Mouse (Mus musculus) forebrain, embryonic 13.5 days (tissue): ENCODE measurements around the gene Slamf8. TPM values are rescaled to one million over a fixed set of nuclear protein-coding genes. Genes with fewer than 3 reads are reported as not detected.

Experiments used
- ATAC-seq: fragments of 200-750 bp; cut with Nextera tagmentation; 2 replicates; pipeline ENCODE4 v1.8.0; 2017
- H3K27ac ChIP-seq: fragments of 300-500 bp; sonication (generic); 2 replicates; pipeline ENCODE4 v1.5.1; 2015; ENCODE audit warnings: inconsistent platforms, mild to moderate bottlenecking, moderate library complexity
- H3K27me3 ChIP-seq: fragments of 300-500 bp; sonication (generic); 2 replicates; pipeline ENCODE4 v1.6.1; 2015; ENCODE audit warnings: mild to moderate bottlenecking, inconsistent platforms
- H3K36me3 ChIP-seq: fragments of 300-500 bp; sonication (generic); 2 replicates; pipeline ENCODE4 v1.6.1; 2015; ENCODE audit warnings: mild to moderate bottlenecking, inconsistent platforms; ENCODE audit not compliant: poor library complexity, severe bottlenecking
- H3K4me1 ChIP-seq: fragments of 300-500 bp; sonication (generic); 2 replicates; pipeline ENCODE4 v1.6.1; 2015; ENCODE audit warnings: inconsistent platforms
- H3K4me2 ChIP-seq: fragments of 300-500 bp; sonication (generic); 2 replicates; pipeline ENCODE4 v1.6.1; 2015; ENCODE audit warnings: inconsistent platforms, mild to moderate bottlenecking, moderate library complexity
- H3K4me3 ChIP-seq: fragments of 300-500 bp; sonication (generic); 2 replicates; pipeline ENCODE4 v1.5.1; 2015; ENCODE audit warnings: mild to moderate bottlenecking, inconsistent platforms
- H3K9ac ChIP-seq: fragments of 300-500 bp; sonication (generic); 2 replicates; pipeline ENCODE4 v1.6.1; 2015; ENCODE audit warnings: mild to moderate bottlenecking, inconsistent platforms
- H3K9me3 ChIP-seq: fragments of 300-500 bp; sonication (generic); replicated peaks from 2 replicates; pipeline ENCODE4 v1.6.1; 2016; ENCODE audit warnings: inconsistent platforms
- WGBS: fragments of 180-500 bp; shearing (Covaris S2); methylation state at CpG from one replicate; pipeline ENCODE4 v1.1.7; 2015; 5-methylcytosine and 5-hydroxymethylcytosine counted together
- polyA plus RNA-seq: library from polyadenylated mRNA; unstranded; fragments of >200 nt; fragmentation: Nextera tagmentation; extraction: Ambion mirVana; gene quantifications from 2 replicates; pipeline ENCODE4 v1.2.1, GENCODE M21; 2015

The Slamf8 gene
- polyA plus RNA-seq, 1 experiment from 2014 or later = not detected

GRCm38 (mm10) chr1:172585612-172586567 lies 4.5 kb downstream of the Slamf8 start:
- Histone ChIP-seq H3K4me3 (peak overlapping the region; percentile 7; the same call in 1 of the 2 replicates), H3K4me2 (peak overlapping the region; percentile 47), H3K9ac (peak overlapping the region; percentile 51), H3K4me1 (peaks cover 17% of the 10 kb centered on the region), H3K9me3 (no peaks in the 10 kb centered on the region), H3K27me3 (peaks cover 45% of the 10 kb centered on the region), H3K27ac (peak overlapping the region; percentile 69), H3K36me3 (no peaks in the 10 kb centered on the region)
- WGBS = 5% methylated on average over 26 of the region's 26 CpGs
- peak; percentile 85 for ATAC-seq

- Histone ChIP-seq H3K36me3 (no peaks in the 10 kb centered on the region), H3K4me3 (no peak overlapping the region), H3K4me1 (peaks cover 17% of the 10 kb centered on the region), H3K9me3 (no peaks in the 10 kb centered on the region), H3K27ac (no peak overlapping the region), H3K9ac (no peak overlapping the region), H3K4me2 (no peak overlapping the region), H3K27me3 (peaks cover 45% of the 10 kb centered on the region)
- 39% methylated on average over 4 of the region's 4 CpGs for WGBS
- ATAC-seq = no peak; the same call in 1 of the 2 replicates
Observed at GRCm38 (mm10) chr1:172585026-172585425, 5.3 kb downstream of the Slamf8 start.

- Histone ChIP-seq H3K9me3 (no peaks in the 10 kb centered on the region), H3K4me1 (peaks cover 17% of the 10 kb centered on the region), H3K4me2 (no peak overlapping the region), H3K9ac (no peak overlapping the region), H3K36me3 (no peaks in the 10 kb centered on the region), H3K27ac (no peak overlapping the region), H3K27me3 (peaks cover 40% of the 10 kb centered on the region), H3K4me3 (no peak overlapping the region)
- 89% methylated on average over 6 of the region's 6 CpGs for WGBS
- ATAC-seq = no peak
Observed at GRCm38 (mm10) chr1:172584271-172584670, 6.1 kb downstream of the Slamf8 start.

- Histone ChIP-seq H3K27me3 (peaks cover 33% of the 10 kb centered on the region), H3K27ac (no peak overlapping the region), H3K9ac (no peak overlapping the region), H3K4me2 (no peak overlapping the region), H3K36me3 (no peaks in the 10 kb centered on the region), H3K4me3 (no peak overlapping the region), H3K9me3 (no peaks in the 10 kb centered on the region), H3K4me1 (peaks cover 17% of the 10 kb centered on the region)
- 86% methylated on average over 8 of the region's 8 CpGs for WGBS
- ATAC-seq = no peak
Observed at GRCm38 (mm10) chr1:172582436-172582835, 7.9 kb downstream of the Slamf8 start.

- H3K4me2 ChIP-seq = no peak overlapping the region
- no peaks in the 10 kb centered on the region for H3K9me3 ChIP-seq
- H3K27ac ChIP-seq = no peak overlapping the region
- H3K4me1 ChIP-seq = peaks cover 2% of the 10 kb centered on the region; the same call in 1 of the 2 replicates
- no peaks in the 10 kb centered on the region for H3K36me3 ChIP-seq
- no peak overlapping the region for H3K9ac ChIP-seq
- peaks cover 25% of the 10 kb centered on the region for H3K27me3 ChIP-seq
- no peak overlapping the region for H3K4me3 ChIP-seq
- no peak for ATAC-seq
- WGBS = 78% methylated on average over 6 of the region's 6 CpGs
Observed at GRCm38 (mm10) chr1:172580116-172580515, 10.3 kb downstream of the Slamf8 start.

- Histone ChIP-seq H3K36me3 (no peaks in the 10 kb centered on the region), H3K27me3 (peaks cover 14% of the 10 kb centered on the region), H3K9me3 (no peaks in the 10 kb centered on the region), H3K4me3 (no peak overlapping the region), H3K9ac (no peak overlapping the region), H3K27ac (no peak overlapping the region), H3K4me2 (no peak overlapping the region), H3K4me1 (peaks cover 6% of the 10 kb centered on the region)
- ATAC-seq = no peak
- WGBS = 79% methylated on average over 4 of the region's 4 CpGs
Observed at GRCm38 (mm10) chr1:172567758-172568157, 22.6 kb downstream of the Slamf8 start.

GRCm38 (mm10) chr1:172566131-172566530 lies 24.2 kb downstream of the Slamf8 start:
- Histone ChIP-seq H3K27me3 (peaks cover 30% of the 10 kb centered on the region), H3K4me1 (peaks cover 16% of the 10 kb centered on the region), H3K36me3 (no peaks in the 10 kb centered on the region), H3K9ac (no peak overlapping the region), H3K4me2 (no peak overlapping the region), H3K27ac (no peak overlapping the region), H3K9me3 (no peaks in the 10 kb centered on the region), H3K4me3 (no peak overlapping the region)
- ATAC-seq = no peak
- WGBS = 62% methylated on average over 3 of the region's 3 CpGs

- no peak for ATAC-seq
- Histone ChIP-seq H3K4me1 (peaks cover 16% of the 10 kb centered on the region), H3K27me3 (peaks cover 44% of the 10 kb centered on the region), H3K9me3 (no peaks in the 10 kb centered on the region), H3K4me3 (peak overlapping the region; percentile 70), H3K9ac (peak overlapping the region; percentile 75), H3K4me2 (peak overlapping the region; percentile 98), H3K27ac (no peak overlapping the region), H3K36me3 (no peaks in the 10 kb centered on the region)
- WGBS = 1% methylated on average over 9 of the region's 10 CpGs
Observed at GRCm38 (mm10) chr1:172563465-172563828, 26.9 kb downstream of the Slamf8 start.

GRCm38 (mm10) chr1:172562641-172563464 lies 27.5 kb downstream of the Slamf8 start:
- Histone ChIP-seq H3K4me1 (peaks cover 16% of the 10 kb centered on the region), H3K36me3 (no peaks in the 10 kb centered on the region), H3K27ac (no peak overlapping the region; the same call in 1 of the 2 replicates), H3K9me3 (no peaks in the 10 kb centered on the region), H3K4me2 (peak overlapping the region; percentile 98), H3K4me3 (peak overlapping the region; percentile 70), H3K9ac (peak overlapping the region; percentile 75), H3K27me3 (peaks cover 46% of the 10 kb centered on the region)
- WGBS = 0% methylated on average over 54 of the region's 66 CpGs
- peak; percentile 91 for ATAC-seq

- Histone ChIP-seq H3K27ac (no peak within 1 kb of the TSS), H3K27me3 (peaks cover 11% of the 10 kb centered on the region), H3K9ac (no peak within 1 kb of the TSS), H3K4me3 (no peak within 1 kb of the TSS), H3K4me2 (no peak within 1 kb of the TSS), H3K4me1 (peaks cover 6% of the 10 kb centered on the region), H3K9me3 (no peaks in the 10 kb centered on the region), H3K36me3 (no peaks in the 10 kb centered on the region)
- no peak for ATAC-seq
- 76% methylated on average over 11 of the region's 11 CpGs for WGBS
Observed at GRCm38 (mm10) chr1:172555638-172556037, 34.7 kb downstream of the Slamf8 start, which contains the start of gene Vsig8. TSS of gene Vsig8 (plus strand) at chr1:172555938.

- Histone ChIP-seq H3K36me3 (no peaks in the 10 kb centered on the region), H3K4me3 (no peak overlapping the region), H3K4me2 (no peak overlapping the region), H3K27me3 (no peaks in the 10 kb centered on the region), H3K9me3 (no peaks in the 10 kb centered on the region), H3K4me1 (peaks cover 21% of the 10 kb centered on the region), H3K27ac (no peak overlapping the region), H3K9ac (no peak overlapping the region)
- 18% methylated on average over 1 of the region's 1 CpGs for WGBS
- ATAC-seq = no peak
Observed at GRCm38 (mm10) chr1:172552623-172553022, 37.7 kb downstream of the Slamf8 start.

- H3K36me3 ChIP-seq = no peaks in the 10 kb centered on the region
- ATAC-seq = no peak
- H3K27me3 ChIP-seq = no peaks in the 10 kb centered on the region
- 36% methylated on average over 7 of the region's 7 CpGs for WGBS
- no peak overlapping the region for H3K27ac ChIP-seq
- H3K4me2 ChIP-seq = peak overlapping the region; percentile 69
- H3K4me1 ChIP-seq = peaks cover 21% of the 10 kb centered on the region
- peak overlapping the region; percentile 47; the same call in 1 of the 2 replicates for H3K4me3 ChIP-seq
- peak overlapping the region; percentile 68; the same call in 1 of the 2 replicates for H3K9ac ChIP-seq
- H3K9me3 ChIP-seq = no peaks in the 10 kb centered on the region
Observed at GRCm38 (mm10) chr1:172551009-172551408, 39.4 kb downstream of the Slamf8 start.
